Mouse (Mus musculus) urinary bladder, postnatal 25 days (tissue): ENCODE measurements around the gene Angptl3.
A peak's percentile ranks its signal among the peaks of the same experiment; 100 is the strongest.

ENCODE experiments used
- DNase-seq: peaks from one replicate; pipeline ENCODE4 v3.0.0; 2022; ENCODE audit warnings: low spot score

The Angptl3 gene

GRCm38 (mm10) chr4:99030686-99031085 lies at the start of gene Angptl3:
Gene Angptl3 (plus strand): TSS chr4:99030954.
- no peak for DNase-seq

- no peak for DNase-seq
These were observed 46.1 kb upstream of the Angptl3 start for GRCm38 (mm10) chr4:98984701-98985100.

- DNase-seq, result no peak
These were observed 37.3 kb upstream of the Angptl3 start for GRCm38 (mm10) chr4:98993491-98993890.

- no peak for DNase-seq
These were observed 25.2 kb upstream of the Angptl3 start for GRCm38 (mm10) chr4:99005574-99005973.

GRCm38 (mm10) chr4:99006319-99006718 lies 24.4 kb upstream of the Angptl3 start:
- DNase-seq, result no peak

- DNase-seq, result no peak
These were observed 19.7 kb upstream of the Angptl3 start for GRCm38 (mm10) chr4:99011039-99011438.

- DNase-seq, result no peak
These were observed 8.5 kb upstream of the Angptl3 start for GRCm38 (mm10) chr4:99022221-99022620.

GRCm38 (mm10) chr4:99028377-99028776 lies 2.4 kb upstream of the Angptl3 start:
- DNase-seq, result no peak

GRCm38 (mm10) chr4:99032921-99033320 lies 2.2 kb downstream of the Angptl3 start:
- no peak for DNase-seq

- DNase-seq, result no peak
These were observed 14.1 kb downstream of the Angptl3 start for GRCm38 (mm10) chr4:99044854-99045253.

- DNase-seq, result no peak
These were observed 15.7 kb downstream of the Angptl3 start for GRCm38 (mm10) chr4:99046471-99046870.

- no peak for DNase-seq
These were observed 17.8 kb downstream of the Angptl3 start for GRCm38 (mm10) chr4:99048581-99048980.

GRCm38 (mm10) chr4:99064524-99064923 lies 33.8 kb downstream of the Angptl3 start:
- peak; percentile 14 for DNase-seq

GRCm38 (mm10) chr4:99068806-99069205 lies 38.1 kb downstream of the Angptl3 start:
- no peak for DNase-seq

- no peak for DNase-seq
These were observed 47.3 kb downstream of the Angptl3 start for GRCm38 (mm10) chr4:99078005-99078404.

- DNase-seq, result no peak
These were observed 50.4 kb downstream of the Angptl3 start for GRCm38 (mm10) chr4:99081169-99081568.

- DNase-seq, result no peak
These were observed 53.1 kb downstream of the Angptl3 start for GRCm38 (mm10) chr4:99083862-99084261.

GRCm38 (mm10) chr4:99087760-99088485 lies 57.2 kb downstream of the Angptl3 start:
- DNase-seq, result no peak

GRCm38 (mm10) chr4:99091151-99091701 lies 60.5 kb downstream of the Angptl3 start:
- no peak for DNase-seq

- no peak for DNase-seq
These were observed 61.0 kb downstream of the Angptl3 start for GRCm38 (mm10) chr4:99091777-99092176.
